Mouse (Mus musculus): ENCODE measurements around the gene Krt28. TPM values are rescaled to one million over a fixed set of nuclear protein-coding genes. Genes with fewer than 3 reads are reported as not detected.

Gene Krt28
- 0.45 and 0.55 TPM in 2 replicates for polyA plus RNA-seq (2015; fragmentation: Nextera tagmentation; extraction: Ambion mirVana)

DNA sequence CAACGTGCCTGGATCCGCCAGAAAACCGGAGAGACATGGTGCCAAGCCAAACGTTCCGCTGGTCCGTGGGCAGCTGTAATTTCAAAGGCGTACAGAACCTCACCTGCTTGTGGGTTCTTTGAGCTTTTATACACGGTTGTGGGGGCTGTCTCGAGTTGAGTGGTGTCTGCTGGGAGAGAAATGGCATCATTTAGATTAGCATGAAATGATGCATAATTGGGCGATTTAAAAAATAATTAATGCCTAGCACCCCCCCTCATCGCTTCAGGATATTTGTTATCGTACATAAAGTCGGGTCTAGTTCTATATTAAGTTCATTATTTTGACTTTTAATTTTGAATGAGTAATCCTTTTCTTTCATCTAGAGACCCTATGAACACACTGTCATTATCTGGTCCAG, at the start of gene Krt28:
Krt28 (minus strand) TSS at position 101 of the 400 bp plus-strand sequence.

DNA sequence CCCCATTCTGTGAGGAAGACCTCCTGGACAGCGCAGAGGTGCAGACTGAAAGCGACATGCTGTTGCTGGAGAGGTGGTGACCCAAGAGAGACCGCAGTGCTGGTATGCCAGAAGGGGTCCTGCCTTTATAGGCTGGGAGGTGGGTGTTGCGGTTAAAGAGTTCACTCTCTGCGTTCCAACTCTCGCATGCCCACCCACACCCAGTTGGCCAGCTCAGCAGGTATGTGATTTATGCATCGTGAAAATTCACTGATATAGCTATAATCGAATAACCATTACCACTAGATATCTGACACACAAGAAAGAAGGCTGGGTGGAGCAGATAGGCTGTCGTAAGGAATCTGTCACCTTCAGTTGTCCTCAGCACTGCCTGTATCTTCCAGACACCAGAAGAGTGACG, 47.5 kb upstream of the Krt28 start, which contains the start of gene Krt12:
Krt12 (minus strand) TSS at position 101 of the 400 bp plus-strand sequence.

DNA sequence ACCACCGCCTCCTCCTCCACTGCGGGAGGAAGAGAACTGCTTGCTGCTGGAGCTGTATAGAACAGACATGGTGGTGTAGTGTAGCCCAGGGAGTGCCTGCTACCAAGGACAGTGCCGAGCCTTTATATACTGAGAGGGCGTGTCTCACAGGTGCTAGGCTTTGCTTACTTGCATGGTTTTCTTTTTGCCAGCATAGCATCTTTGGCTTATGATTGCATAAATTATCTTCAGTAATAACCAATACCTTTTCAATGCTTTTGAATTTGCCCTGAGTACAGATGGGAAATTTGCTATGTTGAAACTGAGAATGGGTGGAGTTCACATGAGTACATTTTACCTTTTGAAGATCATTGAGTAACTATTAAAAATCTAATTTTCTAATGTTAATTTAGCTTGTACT, 14.6 kb upstream of the Krt28 start, which contains the start of gene Krt10:
Krt10 (minus strand) TSS at position 101 of the 400 bp plus-strand sequence.

DNA sequence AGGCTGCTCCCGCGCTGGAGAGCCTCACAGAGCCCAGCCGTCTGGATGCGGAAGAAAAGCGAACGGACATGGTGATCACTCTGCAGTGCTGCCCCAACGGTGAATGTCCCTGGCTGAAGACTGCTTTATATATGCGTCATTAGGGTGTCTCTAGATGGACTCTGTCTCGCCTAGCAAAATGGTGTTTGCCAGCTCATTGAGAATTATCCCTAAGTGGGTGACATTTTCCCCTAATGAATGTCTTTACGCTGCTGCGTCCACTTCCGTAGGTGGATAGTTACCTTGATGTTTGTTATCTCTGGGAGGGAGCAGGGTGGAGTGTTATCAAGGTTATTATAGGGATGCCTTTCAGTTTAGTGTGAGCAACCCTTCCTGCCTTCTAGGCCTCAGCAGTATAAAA, 23.7 kb downstream of the Krt28 start, which contains the start of gene Krt27:
Krt27 (minus strand) TSS at position 101 of the 400 bp plus-strand sequence.

DNA sequence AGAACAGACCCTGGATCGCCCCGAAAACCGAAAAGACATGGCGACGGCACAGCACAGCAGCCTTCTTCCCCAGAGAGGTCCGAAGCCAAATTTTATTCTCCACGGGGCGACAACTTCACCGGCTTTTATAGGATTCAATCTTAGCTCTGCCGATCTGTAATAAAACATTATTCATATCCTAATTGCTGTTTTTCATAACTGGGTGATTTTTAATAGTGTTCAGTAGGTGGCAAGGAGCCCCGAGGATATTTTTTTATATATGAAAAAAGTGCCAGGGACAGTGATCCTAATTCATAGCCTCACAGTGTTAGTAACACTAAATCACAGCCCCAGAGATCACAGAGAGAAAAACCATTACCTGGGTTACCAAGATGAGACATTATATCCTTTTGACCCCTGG, 36.8 kb downstream of the Krt28 start, which contains the start of gene Krt26:
Krt26 (minus strand) TSS at position 101 of the 400 bp plus-strand sequence.

DNA sequence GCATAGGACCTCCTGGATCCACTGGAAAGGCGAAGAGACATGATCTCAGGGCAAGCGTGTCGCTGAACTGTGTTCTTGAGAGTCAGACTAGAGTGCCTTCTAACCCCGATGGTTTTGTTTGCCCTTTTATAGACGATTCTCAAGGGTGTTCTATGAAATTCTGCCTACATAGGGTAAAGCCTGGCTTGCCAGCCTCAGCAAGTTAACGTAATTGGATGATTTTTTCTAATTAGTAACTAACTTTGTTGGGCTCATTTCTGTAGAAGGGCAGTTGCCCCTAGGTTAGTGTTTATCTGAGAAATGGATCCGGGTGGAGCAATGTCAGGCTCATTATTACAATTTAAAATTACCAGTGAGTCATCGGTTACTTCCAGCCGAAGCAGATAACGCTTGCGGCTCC, 51.9 kb downstream of the Krt28 start, which contains the start of gene Krt25:
Krt25 (minus strand) TSS at position 101 of the 400 bp plus-strand sequence.

Other genes with a start within 250 kb of the Krt28 start
- not detected in 2 replicates for gene Ccr7, start 219.8 kb downstream of the Krt28 start, polyA plus RNA-seq (2015; fragmentation: Nextera tagmentation; extraction: Ambion mirVana)
- gene Smarce1, start 143.9 kb downstream of the Krt28 start, polyA plus RNA-seq (2015; fragmentation: Nextera tagmentation; extraction: Ambion mirVana), result 120 and 139 TPM in 2 replicates
- 14.1 and 15.5 TPM in 2 replicates for gene Krt222, start 130.8 kb downstream of the Krt28 start, polyA plus RNA-seq (2015; fragmentation: Nextera tagmentation; extraction: Ambion mirVana)
- gene Krt24, start 89.6 kb downstream of the Krt28 start, polyA plus RNA-seq (2015; fragmentation: Nextera tagmentation; extraction: Ambion mirVana), result 0.13 TPM in 1 of 2 replicates, not detected in the other
- 1.7 and 1.8 TPM in 2 replicates for gene Krt25, start 52.0 kb downstream of the Krt28 start, polyA plus RNA-seq (2015; fragmentation: Nextera tagmentation; extraction: Ambion mirVana)
- gene Krt26, start 36.9 kb downstream of the Krt28 start, polyA plus RNA-seq (2015; fragmentation: Nextera tagmentation; extraction: Ambion mirVana), result 0.30 and 0.69 TPM in 2 replicates
- 0.43 and 0.71 TPM in 2 replicates for gene Krt27, start 23.8 kb downstream of the Krt28 start, polyA plus RNA-seq (2015; fragmentation: Nextera tagmentation; extraction: Ambion mirVana)
- gene Krt10, start 14.5 kb upstream of the Krt28 start, polyA plus RNA-seq (2015; fragmentation: Nextera tagmentation; extraction: Ambion mirVana), result 37.8 and 38.5 TPM in 2 replicates
- 0.21 and 0.27 TPM in 2 replicates for gene Krt12, start 47.4 kb upstream of the Krt28 start, polyA plus RNA-seq (2015; fragmentation: Nextera tagmentation; extraction: Ambion mirVana)
- gene Krt20, start 63.2 kb upstream of the Krt28 start, polyA plus RNA-seq (2015; fragmentation: Nextera tagmentation; extraction: Ambion mirVana), result 0.08 and 0.19 TPM in 2 replicates
- gene Krt23, start 118.2 kb upstream of the Krt28 start, polyA plus RNA-seq (2015; fragmentation: Nextera tagmentation; extraction: Ambion mirVana), result 0.33 and 0.57 TPM in 2 replicates
- gene Krt39, start 146.4 kb upstream of the Krt28 start, polyA plus RNA-seq (2015; fragmentation: Nextera tagmentation; extraction: Ambion mirVana), result not detected in 2 replicates
- not detected in 2 replicates for gene Krt40, start 168.3 kb upstream of the Krt28 start, polyA plus RNA-seq (2015; fragmentation: Nextera tagmentation; extraction: Ambion mirVana)
- not detected in 2 replicates for gene Krtap3-3, start 176.0 kb upstream of the Krt28 start, polyA plus RNA-seq (2015; fragmentation: Nextera tagmentation; extraction: Ambion mirVana)
- not detected in 2 replicates for gene Krtap3-2, start 181.9 kb upstream of the Krt28 start, polyA plus RNA-seq (2015; fragmentation: Nextera tagmentation; extraction: Ambion mirVana)
- not detected in 2 replicates for gene Gm11939, start 184.6 kb upstream of the Krt28 start, polyA plus RNA-seq (2015; fragmentation: Nextera tagmentation; extraction: Ambion mirVana)
- gene Krtap3-1, start 191.7 kb upstream of the Krt28 start, polyA plus RNA-seq (2015; fragmentation: Nextera tagmentation; extraction: Ambion mirVana), result not detected in 2 replicates
- not detected in 2 replicates for gene Krtap1-5, start 206.1 kb upstream of the Krt28 start, polyA plus RNA-seq (2015; fragmentation: Nextera tagmentation; extraction: Ambion mirVana)
- gene Krtap1-4, start 208.8 kb upstream of the Krt28 start, polyA plus RNA-seq (2015; fragmentation: Nextera tagmentation; extraction: Ambion mirVana), result not detected in 2 replicates
- gene Krtap1-3, start 216.4 kb upstream of the Krt28 start, polyA plus RNA-seq (2015; fragmentation: Nextera tagmentation; extraction: Ambion mirVana), result not detected in 2 replicates
- gene Krtap9-3, start 223.2 kb upstream of the Krt28 start, polyA plus RNA-seq (2015; fragmentation: Nextera tagmentation; extraction: Ambion mirVana), result not detected in 2 replicates
- gene Gm11938, start 228.4 kb upstream of the Krt28 start, polyA plus RNA-seq (2015; fragmentation: Nextera tagmentation; extraction: Ambion mirVana), result not detected in 2 replicates
- not detected in 2 replicates for gene Gm11937, start 235.3 kb upstream of the Krt28 start, polyA plus RNA-seq (2015; fragmentation: Nextera tagmentation; extraction: Ambion mirVana)
- gene Krtap2-4, start 239.9 kb upstream of the Krt28 start, polyA plus RNA-seq (2015; fragmentation: Nextera tagmentation; extraction: Ambion mirVana), result not detected in 2 replicates
- gene Gm11562, start 245.5 kb upstream of the Krt28 start, polyA plus RNA-seq (2015; fragmentation: Nextera tagmentation; extraction: Ambion mirVana), result not detected in 2 replicates